Mouse (Mus musculus): ENCODE results near the gene Zfp27.

DNA sequence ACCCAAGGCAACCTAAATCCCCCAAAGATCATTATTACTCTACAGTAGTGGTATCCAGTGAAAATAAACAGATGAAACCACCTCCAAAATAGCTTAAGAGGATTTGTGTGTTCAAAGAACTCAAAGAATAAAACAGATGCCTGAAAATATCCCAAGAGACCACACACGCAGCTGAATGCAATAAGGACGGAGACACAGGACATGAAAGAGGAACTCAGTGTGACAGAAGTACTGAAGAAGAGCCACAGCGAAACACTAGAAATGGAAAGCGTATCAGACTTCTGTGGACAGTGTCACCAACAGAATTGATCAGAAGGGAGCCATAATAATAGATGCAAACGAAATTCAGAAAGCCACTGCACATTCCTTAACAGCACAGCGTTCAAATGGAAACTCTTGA, 32.5 kb upstream of the Zfp27 start:
- TF ChIP-seq CTCF (IDR thresholded peaks at IDR 0.05; ENCODE audit: low read depth) (no peak), EP300 (optimal IDR thresholded peaks at IDR 0.05) (no peak)
